Mouse (Mus musculus) stomach, postnatal 0 days (tissue): ENCODE results near the gene Slc4a4. TPM values are rescaled to one million over a fixed set of nuclear protein-coding genes. Genes with fewer than 3 reads are reported as not detected.
"Not testable (repeated sequence)": the region's sequence is repeated elsewhere in the genome, so short reads cannot be mapped to it uniquely, and the experiment has no call there.

Experiments used
- ATAC-seq: fragments of 200-750 bp; cut with Nextera tagmentation; 2 replicates; pipeline ENCODE4 v1.8.0; 2017; ENCODE audit not compliant: low FRiP score, low TSS enrichment
- DNase-seq: peaks from one replicate; pipeline ENCODE4 v3.0.0-alpha.2; 2016; ENCODE audit warnings: low spot score
- H3K27ac ChIP-seq: fragments of 300-500 bp; sonication (generic); replicated peaks from 2 replicates; pipeline ENCODE4 v1.5.1; 2014; ENCODE audit warnings: mild to moderate bottlenecking, control low read depth
- H3K27me3 ChIP-seq: fragments of 300-500 bp; sonication (generic); 2 replicates; pipeline ENCODE4 v1.6.1; 2014; ENCODE audit warnings: low read length; ENCODE audit not compliant: control insufficient read depth, insufficient read depth
- H3K36me3 ChIP-seq: fragments of 300-500 bp; sonication (generic); 2 replicates; pipeline ENCODE4 v1.6.1; 2014; ENCODE audit warnings: low read length, mixed read lengths; ENCODE audit not compliant: control insufficient read depth, insufficient read depth
- H3K4me1 ChIP-seq: fragments of 300-500 bp; sonication (generic); replicated peaks from 2 replicates; pipeline ENCODE4 v1.6.1; 2014; ENCODE audit warnings: antibody characterized with exemption; ENCODE audit not compliant: control insufficient read depth, insufficient read depth
- H3K4me2 ChIP-seq: fragments of 300-500 bp; sonication (generic); replicated peaks from 2 replicates; pipeline ENCODE4 v1.6.1; 2014; ENCODE audit warnings: low read depth, mild to moderate bottlenecking, control low read depth, moderate library complexity
- H3K4me3 ChIP-seq: fragments of 300-500 bp; sonication (generic); 2 replicates; pipeline ENCODE4 v1.5.1; 2014; ENCODE audit warnings: low read depth, low read length, control low read depth
- H3K9ac ChIP-seq: fragments of 300-500 bp; sonication (generic); 2 replicates; pipeline ENCODE4 v1.6.1; 2014; ENCODE audit warnings: mild to moderate bottlenecking, low read length, control low read depth, mixed read lengths
- H3K9me3 ChIP-seq: fragments of 300-500 bp; sonication (generic); 2 replicates; pipeline ENCODE4 v1.6.1; 2016; ENCODE audit warnings: low read length; ENCODE audit not compliant: control insufficient read depth
- CTCF ChIP-seq: IDR thresholded peaks from 2 replicates; pipeline ENCODE4 v1.5.1; 2016; ENCODE audit warnings: antibody characterized with exemption, low read depth, mild to moderate bottlenecking, moderate library complexity
- EP300 ChIP-seq: optimal IDR thresholded peaks from 2 replicates; pipeline ENCODE3; 2016; ENCODE audit warnings: antibody characterized with exemption
- WGBS: fragments of 180-500 bp; shearing (Covaris S2); extraction: QIAGEN DNeasy Blood & Tissue Kit; methylation state at CpG from one replicate; pipeline ENCODE4 v1.1.7; 2014; 5-methylcytosine and 5-hydroxymethylcytosine counted together
- polyA plus RNA-seq: library from polyadenylated mRNA; unstranded; fragments of >200 nt; fragmentation: Nextera tagmentation; extraction: Ambion mirVana; gene quantifications from 2 replicates; pipeline ENCODE4 v1.2.1, GENCODE M21; 2015

Slc4a4 gene
- polyA plus RNA-seq, 1 experiment from 2014 or later, result 6.3 TPM

DNA sequence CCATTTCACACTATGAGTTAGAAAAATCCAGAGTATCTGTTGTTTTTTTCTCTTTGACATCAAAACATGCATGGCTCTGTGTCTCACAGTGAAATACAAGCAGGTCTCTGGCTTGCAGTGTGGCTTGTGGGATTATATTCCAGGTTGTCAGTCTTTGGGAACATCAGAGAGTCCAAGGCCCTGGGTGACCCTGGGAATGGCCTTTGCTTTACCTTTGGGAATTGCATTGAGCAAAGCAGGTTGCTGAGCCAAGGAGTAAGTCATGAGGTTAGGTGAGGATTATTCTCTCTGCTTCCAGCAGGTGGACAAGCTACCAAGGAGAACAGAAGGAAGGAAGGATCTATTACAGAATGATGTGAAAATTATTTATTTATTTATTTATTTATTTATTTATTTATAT is 102.4 kb downstream of the Slc4a4 start:
- no peak overlapping the region for H3K4me2 ChIP-seq
- no peak overlapping the region for H3K4me3 ChIP-seq
- H3K36me3 ChIP-seq, result no peaks in the 10 kb centered on the region
- no peaks in the 10 kb centered on the region for H3K4me1 ChIP-seq
- no peak for TF ChIP-seq EP300
- TF ChIP-seq CTCF, result no peak
- ATAC-seq (no peak), DNase-seq (no peak)
- H3K9me3 ChIP-seq, result no peaks in the 10 kb centered on the region
- H3K9ac ChIP-seq, result no peak overlapping the region
- no peaks in the 10 kb centered on the region for H3K27me3 ChIP-seq
- H3K27ac ChIP-seq, result no peak overlapping the region

DNA sequence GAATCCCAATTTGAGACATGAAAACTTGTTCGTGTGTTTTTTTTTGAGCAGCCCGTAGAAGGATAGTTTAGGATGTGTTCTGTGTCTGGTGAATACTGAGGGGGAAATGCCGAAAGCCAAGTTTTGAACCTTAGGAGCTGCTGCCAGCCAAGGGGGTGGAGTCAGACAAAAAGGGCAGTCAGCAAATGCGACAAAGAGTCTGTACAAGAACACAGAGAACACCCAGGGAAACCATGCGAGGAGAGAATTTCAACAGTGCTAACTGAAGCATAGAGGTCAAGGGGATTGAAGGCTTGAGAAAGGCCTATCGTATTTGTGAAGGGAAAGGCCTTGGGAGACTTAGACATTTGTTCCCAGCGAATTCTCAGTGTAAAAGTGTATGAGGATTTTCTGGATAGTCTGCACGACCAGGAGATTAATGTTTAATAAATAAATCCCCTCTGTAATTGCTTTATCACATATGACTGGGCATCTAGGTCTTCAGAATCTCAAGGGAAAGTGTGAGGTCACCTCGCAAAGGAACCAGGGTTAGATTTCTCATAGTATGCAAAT is 103.7 kb downstream of the Slc4a4 start:
- Histone ChIP-seq H3K9me3 (no peaks in the 10 kb centered on the region), H3K9ac (no peak overlapping the region), H3K4me3 (no peak overlapping the region), H3K27ac (no peak overlapping the region), H3K36me3 (no peaks in the 10 kb centered on the region), H3K4me1 (no peaks in the 10 kb centered on the region), H3K4me2 (no peak overlapping the region), H3K27me3 (no peaks in the 10 kb centered on the region)
- 68% methylated on average over 9 of the region's 9 CpGs for WGBS
- TF ChIP-seq EP300, result no peak
- TF ChIP-seq CTCF, result no peak
- DNase-seq (no peak), ATAC-seq (no peak)

DNA sequence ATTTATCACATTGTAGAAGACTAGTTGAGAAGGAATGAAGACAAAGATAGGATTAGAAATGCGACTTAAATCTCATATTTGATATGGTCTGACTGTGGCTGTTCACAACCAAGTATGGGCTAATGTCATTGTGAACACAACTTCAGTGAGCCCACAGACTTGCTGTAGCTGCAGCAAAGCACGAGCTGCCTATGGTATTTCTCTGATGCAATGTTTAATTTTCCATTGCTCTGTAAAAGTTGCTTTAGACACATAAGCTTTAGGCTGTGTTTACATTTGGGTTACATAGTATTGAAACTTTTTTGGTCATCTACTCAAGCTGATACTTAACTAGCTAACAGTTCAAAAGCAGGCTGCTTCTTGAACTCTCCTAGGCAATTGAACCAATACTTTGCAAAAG is 104.7 kb downstream of the Slc4a4 start:
- H3K4me3 ChIP-seq, H3K36me3 ChIP-seq, H3K4me1 ChIP-seq, H3K27me3 ChIP-seq, DNase-seq, H3K9ac ChIP-seq, H3K27ac ChIP-seq, H3K9me3 ChIP-seq, ATAC-seq, H3K4me2 ChIP-seq: not testable (repeated sequence)
- WGBS, result 37% methylated on average over 2 of the region's 2 CpGs

DNA sequence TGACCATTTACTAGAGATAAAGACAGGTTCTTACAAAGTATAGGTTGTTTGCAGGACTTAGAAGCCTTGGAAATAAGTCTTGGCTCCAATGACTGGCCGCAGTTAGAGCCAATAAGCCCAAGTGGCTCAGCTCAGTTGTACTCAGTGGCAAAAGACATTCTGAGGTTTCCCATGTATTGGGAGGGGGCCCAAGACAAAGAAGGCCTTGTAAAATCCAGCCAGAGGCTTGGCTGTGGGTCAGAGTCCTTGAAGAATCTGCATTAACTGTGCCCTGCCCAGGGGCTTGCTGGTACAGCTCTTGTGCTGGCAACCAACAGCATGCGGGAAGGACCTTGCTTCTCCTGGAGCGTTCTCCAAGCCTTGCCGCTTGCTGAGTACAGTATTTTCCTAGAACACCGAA is 107.9 kb downstream of the Slc4a4 start:
- Histone ChIP-seq H3K27ac (no peak overlapping the region), H3K4me1 (no peaks in the 10 kb centered on the region), H3K9me3 (no peaks in the 10 kb centered on the region), H3K9ac (no peak overlapping the region), H3K4me2 (no peak overlapping the region), H3K36me3 (no peaks in the 10 kb centered on the region), H3K27me3 (no peaks in the 10 kb centered on the region), H3K4me3 (no peak overlapping the region)
- no peak for DNase-seq
- no peak for ATAC-seq
- WGBS, result 88% methylated on average over 5 of the region's 5 CpGs
- TF ChIP-seq CTCF (no peak), EP300 (no peak)

DNA sequence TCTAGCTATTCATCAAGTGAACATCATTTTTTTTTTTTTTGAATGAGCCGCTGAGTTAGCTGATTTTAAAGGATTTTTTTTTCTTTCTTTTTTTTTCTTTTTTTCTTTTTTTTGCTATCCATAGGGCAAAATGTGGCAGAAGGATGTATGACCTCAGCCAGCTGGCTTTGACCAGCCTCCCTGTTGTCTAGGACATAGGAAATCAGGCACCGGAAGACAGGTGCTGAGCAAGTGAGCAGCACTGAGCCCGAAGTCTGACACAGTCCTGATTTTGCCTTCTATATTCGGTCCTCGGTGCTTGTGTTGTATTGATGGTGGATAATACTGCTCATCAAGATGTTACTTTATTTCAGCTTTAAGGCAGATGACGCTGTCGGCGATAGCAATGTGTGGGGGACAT is 109.6 kb downstream of the Slc4a4 start:
- H3K27me3 ChIP-seq, result no peaks in the 10 kb centered on the region
- DNase-seq, result no peak
- TF ChIP-seq CTCF (no peak), EP300 (no peak)
- H3K4me1 ChIP-seq, result no peaks in the 10 kb centered on the region
- no peak overlapping the region for H3K27ac ChIP-seq
- H3K36me3 ChIP-seq, result no peaks in the 10 kb centered on the region
- no peak for ATAC-seq
- H3K9me3 ChIP-seq, result no peaks in the 10 kb centered on the region
- H3K9ac ChIP-seq, result no peak overlapping the region
- H3K4me3 ChIP-seq, result no peak overlapping the region
- H3K4me2 ChIP-seq, result no peak overlapping the region
- 93% methylated on average over 8 of the region's 8 CpGs for WGBS

DNA sequence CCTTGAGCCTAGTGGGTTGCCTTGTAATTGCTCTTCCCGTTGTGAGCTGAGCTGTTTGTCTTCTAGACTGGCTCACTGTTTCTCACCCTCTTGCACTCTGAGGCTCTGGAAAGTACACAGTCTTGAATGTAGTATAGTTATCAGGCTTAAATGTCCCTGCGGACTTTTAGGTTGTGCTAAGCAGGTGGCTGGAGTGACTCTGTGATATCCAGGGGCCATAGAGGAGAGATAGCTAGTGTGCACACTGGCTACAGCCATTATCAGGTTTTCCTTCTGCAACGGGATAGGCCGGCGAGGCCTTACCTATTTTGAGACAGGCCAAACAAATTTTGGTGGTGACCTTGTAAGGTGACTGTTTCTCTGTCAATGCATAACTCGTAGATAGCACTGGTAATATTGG is 110.7 kb downstream of the Slc4a4 start:
- no peak for DNase-seq
- Histone ChIP-seq H3K4me3 (no peak overlapping the region), H3K9me3 (no peaks in the 10 kb centered on the region), H3K27ac (no peak overlapping the region), H3K4me1 (no peaks in the 10 kb centered on the region), H3K36me3 (no peaks in the 10 kb centered on the region), H3K27me3 (no peaks in the 10 kb centered on the region), H3K9ac (no peak overlapping the region), H3K4me2 (no peak overlapping the region)
- no peak for ATAC-seq
- WGBS, result 88% methylated on average over 6 of the region's 6 CpGs
- TF ChIP-seq CTCF (no peak), EP300 (no peak)
